ENCODE assay signal across 9 mouse cellular contexts in genomic region chr14:59612920-59613625, GRCm38 (mm10). TPM values are rescaled to one million over a fixed set of nuclear protein-coding genes. Genes with fewer than 3 reads are reported as not detected.
A peak's percentile ranks its signal among the peaks of the same experiment; 100 is the strongest.
DNase-seq lines count a peak whose midpoint lies in the region; ATAC-seq and TF ChIP-seq lines count a peak whose summit lies in the region.
"Had no signal": no experiment of that assay in that cellular context is flagged by ENCODE, and none has a peak within 500 bp of the region (broad histone marks: within the 10 kb centered on the region; RNA-seq: fewer than 3 reads in every experiment).

No protein-coding gene starts in this region.

- H3K27ac ChIP-seq in cerebellum, adult 2 months (ENCODE audit: insufficient read depth, low read length) = no peak overlapping the region
- H3K27ac ChIP-seq in midbrain, embryonic 14.5 days (replicated peaks; ENCODE audit: low read depth, low read length) = no peak overlapping the region
- no peak overlapping the region for H3K27ac ChIP-seq in midbrain, embryonic 16.5 days (ENCODE audit: low read length)
- H3K27ac ChIP-seq in bone marrow macrophage, adult 2 months (ENCODE audit: insufficient read depth, low read depth, low read length) = no peak overlapping the region
- H3K27ac ChIP-seq: heart, embryonic 13.5 days had no signal

- no peak overlapping the region for H3K9ac ChIP-seq in midbrain, embryonic 14.5 days (replicated peaks; ENCODE audit: low read length)
- H3K9ac ChIP-seq in midbrain, embryonic 16.5 days (ENCODE audit: low read depth, low read length) = no peak overlapping the region
- H3K9ac ChIP-seq: heart, embryonic 13.5 days had no signal

- ATAC-seq in cerebellum, adult (ENCODE audit: insufficient number of reproducible peaks, low FRiP score, low TSS enrichment) = no peak
- ATAC-seq in midbrain, embryonic 14.5 days (ENCODE audit: low FRiP score, low TSS enrichment) = no peak
- no peak for ATAC-seq in midbrain, embryonic 16.5 days

- no peaks in the 10 kb centered on the region for H3K4me1 ChIP-seq in cerebellum, adult 2 months (ENCODE audit: control insufficient read depth, insufficient read depth, low read length)
- 0 out of 2 replicates have a peak, but pooled peaks cover 3% of the 10 kb centered on the region for H3K4me1 ChIP-seq in midbrain, embryonic 14.5 days (ENCODE audit: control insufficient read depth, insufficient read depth, low read length)
- no peaks in the 10 kb centered on the region for H3K4me1 ChIP-seq in midbrain, embryonic 16.5 days (ENCODE audit: control insufficient read depth, insufficient read depth, low read length)
- no peaks in the 10 kb centered on the region for H3K4me1 ChIP-seq in bone marrow macrophage, adult 2 months (ENCODE audit: control insufficient read depth, insufficient read depth, low read length)
- H3K4me1 ChIP-seq: heart, embryonic 13.5 days had no signal

- no peak for TF ChIP-seq POLR2A in cerebellum, adult 2 months (IDR thresholded peaks at IDR 0.05; ENCODE audit: borderline replicate concordance, insufficient read depth, low read length)
- TF ChIP-seq POLR2A in bone marrow macrophage, adult 2 months (IDR thresholded peaks at IDR 0.05; ENCODE audit: borderline replicate concordance, low read depth, low read length) = no peak

- H3K4me2 ChIP-seq in midbrain, embryonic 14.5 days (ENCODE audit: low read length) = no peak overlapping the region
- no peak overlapping the region for H3K4me2 ChIP-seq in midbrain, embryonic 16.5 days (ENCODE audit: low read length)
- H3K4me2 ChIP-seq: heart, embryonic 13.5 days had no signal

- H3K4me3 ChIP-seq in cerebellum, adult 2 months (replicated peaks; ENCODE audit: insufficient read depth, low read depth, low read length) = no peak overlapping the region
- H3K4me3 ChIP-seq in midbrain, embryonic 14.5 days (replicated peaks; ENCODE audit: low read depth, low read length) = no peak overlapping the region
- no peak overlapping the region for H3K4me3 ChIP-seq in midbrain, embryonic 16.5 days (ENCODE audit: low read depth, low read length)
- H3K4me3 ChIP-seq in bone marrow macrophage, adult 2 months (ENCODE audit: insufficient read depth, low read length) = no peak overlapping the region
- H3K4me3 ChIP-seq: heart, embryonic 13.5 days had no signal

- DNase-seq in cerebellum, adult 2 months = peak; percentile 25 to 43
- peak; percentile 87 for DNase-seq in midbrain, embryonic 14.5 days
- peak; percentile 83 for DNase-seq in gastrocnemius, postnatal 10 days
- peak; percentile 83 for DNase-seq in left cerebral cortex, postnatal 4 days
- DNase-seq in right cerebral cortex, postnatal 4 days = peak; percentile 90

- no peaks in the 10 kb centered on the region for H3K27me3 ChIP-seq in cerebellum, adult 2 months (ENCODE audit: control insufficient read depth, insufficient read depth, low read length)
- no peaks in the 10 kb centered on the region for H3K27me3 ChIP-seq in midbrain, embryonic 14.5 days (ENCODE audit: control insufficient read depth, insufficient read depth, low read length)
- H3K27me3 ChIP-seq in midbrain, embryonic 16.5 days (ENCODE audit: control insufficient read depth, insufficient read depth, low read depth, low read length) = no peaks in the 10 kb centered on the region
- H3K27me3 ChIP-seq: heart, embryonic 13.5 days had no signal

- H3K36me3 ChIP-seq in midbrain, embryonic 14.5 days (ENCODE audit: control insufficient read depth, insufficient read depth, low read length) = no peaks in the 10 kb centered on the region
- no peaks in the 10 kb centered on the region for H3K36me3 ChIP-seq in midbrain, embryonic 16.5 days (ENCODE audit: control insufficient read depth, insufficient read depth, low read length)
- H3K36me3 ChIP-seq: heart, embryonic 13.5 days had no signal

- WGBS in cerebellum, adult 2 months = 42% methylated on average over 14 of the region's 14 CpGs
- 55% methylated on average over 14 of the region's 14 CpGs for WGBS in midbrain, embryonic 14.5 days
- whole genome bisulfite sequencing in midbrain, embryonic 16.5 days = 55% methylated on average over 14 of the region's 14 CpGs

- peak; percentile 44; the same call in 1 of the 2 replicates for TF ChIP-seq CTCF in cerebellum, adult 2 months (IDR thresholded peaks at IDR 0.05; ENCODE audit: borderline replicate concordance, insufficient read depth, low read depth, low read length)
- peak; percentile 76 for TF ChIP-seq CTCF in bone marrow macrophage, adult 2 months (IDR thresholded peaks at IDR 0.05; ENCODE audit: low read depth, low read length)

- H3K9me3 ChIP-seq in midbrain, embryonic 14.5 days (ENCODE audit: control insufficient read depth, low read length) = no peaks in the 10 kb centered on the region
- no peaks in the 10 kb centered on the region for H3K9me3 ChIP-seq in midbrain, embryonic 16.5 days (replicated peaks; ENCODE audit: control insufficient read depth, low read length, poor library complexity, severe bottlenecking)
- H3K9me3 ChIP-seq: heart, embryonic 13.5 days had no signal

- intact Hi-C loops in left cerebral cortex, postnatal 4 days (cut with DNase I) = loop anchor here (10.0 kb wide), 1 partner anchor 332 kb away; no protein-coding TSS in a partner anchor

RNA-seq across cellular contexts. Expression of gene Shisa2, which starts 12.0 kb away (rescaled TPM):
- 2.6 and 3.1 TPM in 2 replicates for polyA plus RNA-seq in cerebellum, adult 2 months (2012; rRNA removed)
- polyA plus RNA-seq in midbrain, embryonic 14.5 days (2014; fragmentation: Nextera tagmentation; extraction: Ambion mirVana) = 4.9 and 5.4 TPM in 2 replicates
- polyA plus RNA-seq in midbrain, embryonic 16.5 days (2015; fragmentation: Nextera tagmentation; extraction: Ambion mirVana) = 4.7 and 5.9 TPM in 2 replicates
- not detected in 2 replicates for polyA plus RNA-seq in bone marrow macrophage, adult 2 months (2012; ENCODE audit: insufficient read depth, insufficient read length, missing spikeins)
- total RNA-seq in gastrocnemius, postnatal 10 days (2021) = 10 to 100 TPM; 69.9 to 72.4 TPM
- total RNA-seq in left cerebral cortex, postnatal 4 days (2021) = 1 to 10 TPM; 8.1 to 8.6 TPM

RNA-seq across cellular contexts. Expression of gene Cdadc1, which starts 15.3 kb away (rescaled TPM):
- 38.6 and 39.0 TPM in 2 replicates for polyA plus RNA-seq in cerebellum, adult 2 months (2012; rRNA removed)
- polyA plus RNA-seq in midbrain, embryonic 14.5 days (2014; fragmentation: Nextera tagmentation; extraction: Ambion mirVana) = 31.6 and 39.4 TPM in 2 replicates
- 31.8 and 33.6 TPM in 2 replicates for polyA plus RNA-seq in midbrain, embryonic 16.5 days (2015; fragmentation: Nextera tagmentation; extraction: Ambion mirVana)
- 25.8 and 29.4 TPM in 2 replicates for polyA plus RNA-seq in bone marrow macrophage, adult 2 months (2012; ENCODE audit: insufficient read depth, insufficient read length, missing spikeins)
- 10 to 100 TPM; 19.4 to 25.5 TPM for total RNA-seq in gastrocnemius, postnatal 10 days (2021)
- total RNA-seq in left cerebral cortex, postnatal 4 days (2021) = 10 to 100 TPM; 28.3 to 31.5 TPM

Comparison
In these comparisons a context has a peak if more than half of its experiments do, and no peak if none do; other contexts are left out.
1. DNase-seq: peak in every context shown above with its lines; median percentile 90 in right cerebral cortex, postnatal 4 days; 87 in midbrain, embryonic 14.5 days; 83 in gastrocnemius, postnatal 10 days; 83 in left cerebral cortex, postnatal 4 days; 34 in cerebellum, adult 2 months.